Mouse (Mus musculus) cerebellum, adult 2 months (tissue): Measurements from ENCODE around the gene Prpf19.

Experiments
- CTCF ChIP-seq: fragments of 200-500 bp; IDR thresholded peaks from 2 replicates; pipeline ENCODE4 v1.5.1; 2011; ENCODE audit warnings: low read depth, mild to moderate bottlenecking, control low read depth, low read length, moderate library complexity, borderline replicate concordance; ENCODE audit not compliant: insufficient read depth
- POLR2A ChIP-seq: fragments of 200-500 bp; IDR thresholded peaks from 2 replicates; pipeline ENCODE4 v1.6.1; 2011; ENCODE audit warnings: low read length, control low read depth, borderline replicate concordance; ENCODE audit not compliant: insufficient read depth

GRCm38 (mm10) chr19:10892201-10892600 lies 2.8 kb upstream of the Prpf19 start:
- TF ChIP-seq POLR2A (no peak), CTCF (no peak)
